Mouse (Mus musculus) small intestine, adult 2 months (tissue): ENCODE results near the gene Akap2.

Source experiments
- CTCF ChIP-seq: fragments of 200-500 bp; IDR thresholded peaks from 2 replicates; pipeline ENCODE4 v1.5.1; 2012; ENCODE audit warnings: low read depth, mild to moderate bottlenecking, control low read depth, inconsistent platforms, low read length, moderate library complexity, mixed read lengths; ENCODE audit not compliant: insufficient replicate concordance, insufficient read length; ENCODE audit errors: extremely low read depth
- POLR2A ChIP-seq: fragments of 200-500 bp; IDR thresholded peaks from 2 replicates; pipeline ENCODE4 v1.6.1; 2012; ENCODE audit warnings: low read depth, mild to moderate bottlenecking, control low read depth, inconsistent platforms, low read length, moderate library complexity

DNA sequence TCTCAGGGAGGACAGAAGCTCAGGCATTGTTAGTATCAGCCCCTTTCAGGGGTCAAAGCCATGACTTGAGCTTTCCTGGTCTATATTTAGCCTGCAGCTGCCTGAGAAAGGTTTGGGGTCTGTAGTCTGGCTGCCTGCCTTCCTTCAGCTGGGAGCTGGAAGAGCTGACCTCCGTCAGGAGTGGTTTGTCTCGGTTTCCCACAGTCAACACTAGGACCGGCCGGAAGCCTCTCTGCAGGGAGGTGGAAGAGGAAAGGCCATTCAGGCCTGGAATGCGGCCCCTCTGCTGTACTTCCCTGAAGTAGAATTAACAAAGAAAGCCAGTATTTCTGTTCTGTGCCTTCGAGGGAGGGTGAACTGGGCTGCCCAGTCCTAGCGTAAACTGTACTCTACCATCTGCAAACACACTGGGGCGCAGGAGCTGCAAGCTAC is 129.6 kb downstream of the Akap2 start:
- TF ChIP-seq CTCF, result no peak
- no peak for TF ChIP-seq POLR2A
